Mouse (Mus musculus) left cerebral cortex, adult 2 months (tissue): Measurements from ENCODE around the gene Efr3b. TPM values are rescaled to one million over a fixed set of nuclear protein-coding genes. Genes with fewer than 3 reads are reported as not detected.
"Not testable (repeated sequence)": the region's sequence is repeated elsewhere in the genome, so short reads cannot be mapped to it uniquely, and the experiment has no call there.

Source experiments
- DNase-seq, 2 experiments: peaks; one replicate each; pipeline ENCODE4 v3.0.0; 2021 to 2022; ENCODE audit warnings: low spot score in 2 of 2, mixed read lengths in 1 of 2; ENCODE audit errors: extremely low spot score in 1 of 2
- H3K27ac ChIP-seq: fragments of 200-600 bp; 2 replicates; pipeline ENCODE4 v1.8.1; 2022
- H3K4me3 ChIP-seq: fragments of 200-600 bp; 2 replicates; pipeline ENCODE4 v1.8.1; 2022
- CTCF ChIP-seq: fragments of 200-600 bp; IDR thresholded peaks from 2 replicates; pipeline ENCODE4 v1.8.1; 2022; ENCODE audit warnings: antibody characterized with exemption, mild to moderate bottlenecking, moderate library complexity
- intact Hi-C: fragments of 180-260 bp; cut with DNase I; formaldehyde crosslinking; loops from one replicate; pipeline ENCODE4 v1.15.1; 2025
- total RNA-seq, 2 experiments: library from RNA; stranded (reverse); gene quantifications; 2 replicates each; pipeline ENCODE4 v1.2.3; 2021

The Efr3b gene
- total RNA-seq, 2 experiments from 2014 or later = 104 to 114 TPM

- intact Hi-C loops = no loop called here
- no peak for TF ChIP-seq CTCF
- no peak for DNase-seq
- Histone ChIP-seq H3K4me3 (no peak overlapping the region), H3K27ac (no peak overlapping the region)
These were observed 71.5 kb downstream of the Efr3b start for GRCm38 (mm10) chr12:3967196-3967595.

- intact Hi-C loops = no loop called here
- Histone ChIP-seq H3K27ac (peak overlapping the region; percentile 86), H3K4me3 (peak overlapping the region; percentile 63)
- no peak; the same call in 1 of the 2 replicates for TF ChIP-seq CTCF
- DNase-seq = no peak
These were observed 78.2 kb downstream of the Efr3b start for GRCm38 (mm10) chr12:3960553-3960952.

- peak overlapping the region; percentile 63 for H3K4me3 ChIP-seq
- peak overlapping the region; percentile 86 for H3K27ac ChIP-seq
- TF ChIP-seq CTCF = no peak
- peak; percentile 84 to 87 for DNase-seq
- intact Hi-C loops = no loop called here
These were observed 78.7 kb downstream of the Efr3b start for GRCm38 (mm10) chr12:3959791-3960543.

- Histone ChIP-seq H3K4me3 (no peak overlapping the region), H3K27ac (no peak overlapping the region)
- TF ChIP-seq CTCF = peak; percentile 60
- intact Hi-C loops = no loop called here
- no peak for DNase-seq
These were observed 82.4 kb downstream of the Efr3b start for GRCm38 (mm10) chr12:3956351-3956750.

GRCm38 (mm10) chr12:3955371-3955770 lies 83.3 kb downstream of the Efr3b start:
- TF ChIP-seq CTCF = no peak
- no peak for DNase-seq
- intact Hi-C loops = no loop called here
- H3K27ac ChIP-seq = no peak overlapping the region
- no peak overlapping the region for H3K4me3 ChIP-seq

GRCm38 (mm10) chr12:3954651-3955050 lies 84.1 kb downstream of the Efr3b start, which contains the start of gene Pomc:
Gene Pomc, plus strand, starts transcription at chr12:3954951.
- no peak within 1 kb of the TSS for H3K27ac ChIP-seq
- no peak within 1 kb of the TSS for H3K4me3 ChIP-seq
- no peak for DNase-seq
- intact Hi-C loops = no loop called here
- TF ChIP-seq CTCF = no peak

GRCm38 (mm10) chr12:3947503-3947902 lies 91.2 kb downstream of the Efr3b start:
- TF ChIP-seq CTCF = no peak
- DNase-seq = no peak
- no peak overlapping the region for H3K27ac ChIP-seq
- intact Hi-C loops = no loop called here
- H3K4me3 ChIP-seq = no peak overlapping the region

GRCm38 (mm10) chr12:3944454-3945073 lies 94.2 kb downstream of the Efr3b start:
- DNase-seq = no peak
- intact Hi-C loops = no loop called here
- no peak for TF ChIP-seq CTCF
- Histone ChIP-seq H3K4me3 (no peak overlapping the region), H3K27ac (no peak overlapping the region)

- intact Hi-C loops = no loop called here
- H3K4me3 ChIP-seq = no peak overlapping the region
- DNase-seq = no peak
- no peak overlapping the region for H3K27ac ChIP-seq
- TF ChIP-seq CTCF = no peak
These were observed 96.7 kb downstream of the Efr3b start for GRCm38 (mm10) chr12:3942026-3942425.

GRCm38 (mm10) chr12:3930090-3930865 lies 108.4 kb downstream of the Efr3b start:
- Histone ChIP-seq H3K27ac (peak overlapping the region; percentile 72), H3K4me3 (0 out of 2 replicates have a peak overlapping the region, but pooled peaks have one; percentile 11)
- intact Hi-C loops = not testable (repeated sequence)
- DNase-seq = peak; percentile 18 to 49

- TF ChIP-seq CTCF = peak; percentile 62
- DNase-seq = peak; percentile 38 to 42
- intact Hi-C loops = loop anchor here (5.0 kb wide), 1 partner anchor 278 kb away; no protein-coding TSS in a partner anchor
These were observed 109.9 kb downstream of the Efr3b start for GRCm38 (mm10) chr12:3928841-3929240.

GRCm38 (mm10) chr12:3926127-3926526 lies 112.6 kb downstream of the Efr3b start:
- peak; percentile 93 for TF ChIP-seq CTCF
- H3K27ac ChIP-seq = no peak overlapping the region
- no peak overlapping the region for H3K4me3 ChIP-seq
- intact Hi-C loops = loop anchor here (1.0 to 5.0 kb wide), 2 partner anchors 155 to 281 kb away; no protein-coding TSS in a partner anchor
- peak; percentile 66 to 71 for DNase-seq

More at GRCm38 (mm10) chr12:3928841-3929240, 109.9 kb downstream of the Efr3b start:
- H3K27ac ChIP-seq = no peak overlapping the region
- H3K4me3 ChIP-seq = no peak overlapping the region
